Mouse (Mus musculus) lung, embryonic 16.5 days (tissue): ENCODE measurements around the gene Tbx21. TPM values are rescaled to one million over a fixed set of nuclear protein-coding genes. Genes with fewer than 3 reads are reported as not detected.

ENCODE experiments used
- ATAC-seq: fragments of 200-750 bp; cut with Nextera tagmentation; 2 replicates; pipeline ENCODE4 v1.8.0; 2017; ENCODE audit warnings: low read depth, mild to moderate bottlenecking, moderate library complexity
- H3K27ac ChIP-seq: fragments of 300-500 bp; sonication (generic); 2 replicates; pipeline ENCODE4 v1.5.1; 2014; ENCODE audit warnings: mild to moderate bottlenecking, control low read depth, low read length
- H3K27me3 ChIP-seq: fragments of 300-500 bp; sonication (generic); 2 replicates; pipeline ENCODE4 v1.6.1; 2014; ENCODE audit warnings: low read depth, low read length, mixed read lengths; ENCODE audit not compliant: control insufficient read depth, insufficient read depth
- H3K36me3 ChIP-seq: fragments of 300-500 bp; sonication (generic); 2 replicates; pipeline ENCODE4 v1.6.1; 2014; ENCODE audit warnings: low read length; ENCODE audit not compliant: control insufficient read depth, insufficient read depth
- H3K4me1 ChIP-seq: fragments of 300-500 bp; sonication (generic); replicated peaks from 2 replicates; pipeline ENCODE4 v1.6.1; 2014; ENCODE audit warnings: low read length, mixed read lengths; ENCODE audit not compliant: control insufficient read depth, insufficient read depth
- H3K4me2 ChIP-seq: fragments of 300-500 bp; sonication (generic); 2 replicates; pipeline ENCODE4 v1.6.1; 2014; ENCODE audit warnings: low read depth, low read length, control low read depth
- H3K4me3 ChIP-seq: fragments of 300-500 bp; sonication (generic); 2 replicates; pipeline ENCODE4 v1.5.1; 2014; ENCODE audit warnings: mild to moderate bottlenecking, low read length, control low read depth
- H3K9ac ChIP-seq: fragments of 300-500 bp; sonication (generic); 2 replicates; pipeline ENCODE4 v1.6.1; 2014; ENCODE audit warnings: low read length, control low read depth
- H3K9me3 ChIP-seq: fragments of 300-500 bp; sonication (generic); 2 replicates; pipeline ENCODE4 v1.6.1; 2016; ENCODE audit warnings: low read length; ENCODE audit not compliant: control insufficient read depth
- WGBS: fragments of 180-500 bp; shearing (Covaris S2); extraction: QIAGEN DNeasy Blood & Tissue Kit; methylation state at CpG from one replicate; pipeline ENCODE4 v1.1.7; 2014; 5-methylcytosine and 5-hydroxymethylcytosine counted together
- polyA plus RNA-seq: library from polyadenylated mRNA; unstranded; fragments of >200 nt; fragmentation: Nextera tagmentation; extraction: Ambion mirVana; gene quantifications from 2 replicates; pipeline ENCODE4 v1.2.1, GENCODE M21; 2015

Gene Tbx21
- polyA plus RNA-seq, 1 experiment from 2014 or later = not detected

DNA sequence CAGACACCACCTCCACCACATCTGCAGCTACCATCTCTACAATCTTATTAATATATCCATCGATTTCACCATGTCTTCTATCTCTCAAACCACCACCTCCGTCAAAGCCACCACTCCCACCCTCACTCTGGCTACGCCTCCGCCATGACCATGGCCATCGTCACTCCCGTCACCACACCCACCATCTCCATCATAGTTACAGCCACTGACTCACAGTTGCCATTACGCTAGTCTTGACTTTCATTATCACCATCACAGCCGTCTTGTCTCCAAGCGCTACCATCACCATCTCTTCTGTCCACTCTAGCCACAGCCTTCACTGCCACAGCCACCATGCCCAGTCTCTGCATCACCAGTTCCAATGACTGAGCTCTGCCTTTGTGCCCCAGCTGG, 11.0 kb downstream of the Tbx21 start:
- Histone ChIP-seq H3K9ac (no peak overlapping the region), H3K27me3 (0 out of 2 replicates have a peak, but pooled peaks cover 3% of the 10 kb centered on the region), H3K36me3 (no peaks in the 10 kb centered on the region), H3K4me3 (no peak overlapping the region), H3K4me1 (no peaks in the 10 kb centered on the region), H3K27ac (no peak overlapping the region), H3K4me2 (no peak overlapping the region), H3K9me3 (no peaks in the 10 kb centered on the region)
- ATAC-seq = no peak
- WGBS = 90% methylated on average over 9 of the region's 9 CpGs

GRCm38 (mm10) chr11:97103163-97104090, 11.7 kb downstream of the Tbx21 start:
- H3K9me3 ChIP-seq = no peaks in the 10 kb centered on the region
- no peak for ATAC-seq
- H3K27ac ChIP-seq = no peak overlapping the region
- H3K4me3 ChIP-seq = no peak overlapping the region
- peaks cover 6% of the 10 kb centered on the region for H3K27me3 ChIP-seq
- no peak overlapping the region for H3K4me2 ChIP-seq
- H3K9ac ChIP-seq = no peak overlapping the region
- H3K4me1 ChIP-seq = 0 out of 2 replicates have a peak, but pooled peaks cover 2% of the 10 kb centered on the region
- WGBS = 87% methylated on average over 10 of the region's 10 CpGs
- no peaks in the 10 kb centered on the region for H3K36me3 ChIP-seq

GRCm38 (mm10) chr11:97101722-97102121, 13.4 kb downstream of the Tbx21 start:
- Histone ChIP-seq H3K4me1 (0 out of 2 replicates have a peak, but pooled peaks cover 2% of the 10 kb centered on the region), H3K9me3 (no peaks in the 10 kb centered on the region), H3K4me2 (no peak overlapping the region), H3K36me3 (no peaks in the 10 kb centered on the region), H3K9ac (no peak overlapping the region), H3K4me3 (no peak overlapping the region), H3K27ac (no peak overlapping the region), H3K27me3 (peaks cover 17% of the 10 kb centered on the region)
- 17% methylated on average over 9 of the region's 9 CpGs for WGBS
- ATAC-seq = no peak

GRCm38 (mm10) chr11:97098791-97099190, 16.3 kb downstream of the Tbx21 start:
- H3K4me3 ChIP-seq = no peak overlapping the region
- no peaks in the 10 kb centered on the region for H3K36me3 ChIP-seq
- H3K9me3 ChIP-seq = no peaks in the 10 kb centered on the region
- H3K27me3 ChIP-seq = peaks cover 17% of the 10 kb centered on the region
- 0 out of 2 replicates have a peak, but pooled peaks cover 2% of the 10 kb centered on the region for H3K4me1 ChIP-seq
- peak overlapping the region; percentile 18; the same call in 1 of the 2 replicates for H3K4me2 ChIP-seq
- no peak overlapping the region for H3K27ac ChIP-seq
- 17% methylated on average over 18 of the region's 18 CpGs for WGBS
- no peak overlapping the region for H3K9ac ChIP-seq
- ATAC-seq = no peak

DNA sequence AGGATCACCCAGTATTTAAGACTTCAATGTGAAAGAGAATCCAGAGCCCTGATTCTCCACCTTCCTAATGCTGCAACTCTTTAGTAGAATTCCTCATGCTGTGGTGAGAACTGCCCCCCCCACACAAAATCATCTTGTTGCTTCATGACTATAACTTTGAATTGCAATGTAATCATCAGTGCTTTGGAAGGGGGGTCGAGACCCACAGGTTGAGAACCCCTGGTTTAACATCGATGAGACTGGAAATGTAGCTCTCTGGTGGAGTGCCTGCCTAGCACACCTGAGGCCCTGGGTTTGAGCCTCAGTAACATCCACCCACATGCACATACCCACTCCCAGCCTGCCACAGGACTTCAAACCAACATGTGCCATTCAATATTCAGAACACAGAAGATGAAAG, 20.5 kb downstream of the Tbx21 start:
- ATAC-seq = no peak
- no peak overlapping the region for H3K9ac ChIP-seq
- H3K4me1 ChIP-seq = 0 out of 2 replicates have a peak, but pooled peaks cover 2% of the 10 kb centered on the region
- WGBS = 49% methylated on average over 2 of the region's 2 CpGs
- no peak overlapping the region for H3K4me2 ChIP-seq
- no peak overlapping the region for H3K27ac ChIP-seq
- H3K4me3 ChIP-seq = no peak overlapping the region
- peaks cover 13% of the 10 kb centered on the region for H3K27me3 ChIP-seq
- no peaks in the 10 kb centered on the region for H3K9me3 ChIP-seq
- no peaks in the 10 kb centered on the region for H3K36me3 ChIP-seq

GRCm38 (mm10) chr11:97086365-97086764, 28.8 kb downstream of the Tbx21 start:
- Histone ChIP-seq H3K4me3 (no peak overlapping the region), H3K4me2 (no peak overlapping the region), H3K27me3 (no peaks in the 10 kb centered on the region), H3K36me3 (no peaks in the 10 kb centered on the region), H3K9me3 (peaks cover 5% of the 10 kb centered on the region), H3K4me1 (no peaks in the 10 kb centered on the region), H3K27ac (no peak overlapping the region), H3K9ac (no peak overlapping the region)
- no peak for ATAC-seq
- WGBS = 66% methylated on average over 6 of the region's 6 CpGs

- 79% methylated on average over 15 of the region's 15 CpGs for WGBS
These were observed 30.2 kb downstream of the Tbx21 start for GRCm38 (mm10) chr11:97084821-97085505.

DNA sequence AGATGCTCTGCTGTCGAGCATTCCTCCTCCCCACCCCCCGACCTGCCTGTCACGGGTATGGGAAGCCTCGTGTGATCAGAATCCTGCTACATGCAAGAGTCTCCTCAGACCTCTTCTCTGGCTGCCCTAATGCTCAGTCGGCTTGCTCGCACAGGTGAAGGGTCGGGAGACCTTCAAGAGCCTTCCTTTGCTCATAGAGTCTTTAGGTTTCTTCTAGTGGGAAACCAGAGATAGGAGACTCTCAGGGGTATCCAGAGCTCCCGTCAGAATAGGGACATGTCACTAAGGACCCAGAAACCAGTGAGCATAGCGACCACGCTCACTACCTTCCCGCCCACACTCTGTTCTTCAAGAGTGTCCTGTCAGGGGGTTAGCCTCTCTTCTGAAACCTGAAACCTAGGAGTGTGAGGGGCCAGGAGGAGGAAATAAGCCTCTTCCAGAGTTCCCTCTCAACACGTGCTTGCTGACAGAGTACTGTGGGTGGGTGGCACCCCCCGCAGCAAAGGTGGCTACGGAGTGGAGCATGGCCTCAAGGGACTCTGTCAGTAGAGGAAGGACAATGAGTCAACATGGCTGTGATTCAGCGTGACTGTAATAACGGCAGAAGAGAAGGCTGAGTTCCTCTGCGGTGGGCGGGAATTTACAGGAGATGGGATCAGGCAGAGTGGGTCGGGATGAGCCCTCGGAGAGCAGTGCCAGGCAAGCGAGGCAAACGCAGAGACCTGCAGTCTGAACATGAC, 31.6 kb downstream of the Tbx21 start:
- H3K9me3 ChIP-seq = no peaks in the 10 kb centered on the region; the same call in 1 of the 2 replicates
- peak; percentile 23; the same call in 1 of the 2 replicates for ATAC-seq
- no peaks in the 10 kb centered on the region for H3K36me3 ChIP-seq
- no peak overlapping the region for H3K27ac ChIP-seq
- no peak overlapping the region for H3K4me2 ChIP-seq
- no peaks in the 10 kb centered on the region for H3K4me1 ChIP-seq
- H3K9ac ChIP-seq = no peak overlapping the region
- 11% methylated on average over 22 of the region's 22 CpGs for WGBS
- no peaks in the 10 kb centered on the region for H3K27me3 ChIP-seq
- no peak overlapping the region for H3K4me3 ChIP-seq

More at GRCm38 (mm10) chr11:97084821-97085505, 30.2 kb downstream of the Tbx21 start:
- Histone ChIP-seq H3K27me3 (no peaks in the 10 kb centered on the region), H3K4me2 (no peak overlapping the region), H3K36me3 (no peaks in the 10 kb centered on the region), H3K4me1 (no peaks in the 10 kb centered on the region), H3K9ac (no peak overlapping the region), H3K27ac (no peak overlapping the region), H3K4me3 (no peak overlapping the region), H3K9me3 (peaks cover 5% of the 10 kb centered on the region)
- no peak for ATAC-seq
